Mouse (Mus musculus) lung, postnatal 4 days (tissue): Measurements from ENCODE around the gene Meox1.
A peak's percentile ranks its signal among the peaks of the same experiment; 100 is the strongest.

Experiments used
- DNase-seq, 2 experiments: peaks; one replicate each; pipeline ENCODE4 v3.0.0; 2021

Meox1 gene

DNA sequence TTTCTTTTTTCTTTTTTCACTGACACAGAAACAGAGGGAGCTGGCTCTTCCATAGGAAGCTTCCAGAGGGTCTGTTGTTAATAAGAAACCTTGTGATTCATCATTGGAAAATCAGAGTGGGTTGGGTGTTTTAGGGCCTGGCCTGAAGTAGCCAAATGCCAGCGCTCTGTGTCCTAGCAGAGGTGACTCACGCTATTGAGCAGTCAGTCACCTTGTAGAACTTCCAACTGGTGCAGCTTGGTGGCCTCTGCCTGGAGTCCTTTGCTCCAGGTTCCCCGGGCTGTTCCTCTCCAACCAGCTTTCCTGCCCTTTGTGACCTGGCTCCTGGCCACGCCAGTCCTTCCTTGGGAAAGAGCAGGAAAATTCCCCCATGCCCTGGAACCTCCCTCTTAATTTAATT lies 44.9 kb downstream of the Meox1 start:
- no peak for DNase-seq

DNA sequence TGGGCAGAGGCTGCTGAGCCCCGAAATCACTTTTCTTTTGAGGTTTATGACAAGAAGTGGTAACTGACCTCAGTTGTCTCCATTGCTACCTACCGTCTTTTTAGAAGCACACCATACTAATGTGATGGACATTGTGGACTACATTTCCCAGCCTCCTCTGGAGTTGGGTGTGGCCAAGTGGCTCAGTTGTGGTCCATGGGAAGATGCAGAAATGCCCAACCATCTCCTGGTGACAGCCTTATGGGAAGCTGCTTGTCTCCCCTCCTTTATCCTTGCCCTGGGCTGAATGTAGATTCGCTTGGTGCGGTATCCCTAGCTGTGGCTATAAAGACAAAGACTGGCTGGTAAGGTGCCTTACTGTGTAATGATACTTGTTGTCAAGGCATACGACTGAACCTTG lies 46.7 kb downstream of the Meox1 start:
- no peak for DNase-seq

DNA sequence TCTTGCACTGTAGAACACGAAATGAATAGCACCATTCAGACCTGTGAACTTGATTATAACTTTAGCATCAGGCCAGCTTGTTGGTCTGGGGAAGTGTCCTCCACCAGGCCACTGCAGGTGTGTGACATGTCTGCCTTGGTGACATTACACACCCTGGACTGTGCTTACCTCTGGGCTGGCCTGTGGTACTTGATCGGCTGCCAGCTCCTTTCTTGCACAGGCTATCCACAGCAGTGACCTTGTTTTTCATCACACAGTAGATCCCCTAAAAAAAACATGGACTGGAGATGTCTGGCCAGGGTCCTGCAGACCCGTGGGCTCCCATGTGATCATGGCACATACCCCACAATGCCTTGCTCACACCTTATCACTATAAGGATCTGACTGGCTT lies 51.4 kb downstream of the Meox1 start:
- no peak for DNase-seq

DNA sequence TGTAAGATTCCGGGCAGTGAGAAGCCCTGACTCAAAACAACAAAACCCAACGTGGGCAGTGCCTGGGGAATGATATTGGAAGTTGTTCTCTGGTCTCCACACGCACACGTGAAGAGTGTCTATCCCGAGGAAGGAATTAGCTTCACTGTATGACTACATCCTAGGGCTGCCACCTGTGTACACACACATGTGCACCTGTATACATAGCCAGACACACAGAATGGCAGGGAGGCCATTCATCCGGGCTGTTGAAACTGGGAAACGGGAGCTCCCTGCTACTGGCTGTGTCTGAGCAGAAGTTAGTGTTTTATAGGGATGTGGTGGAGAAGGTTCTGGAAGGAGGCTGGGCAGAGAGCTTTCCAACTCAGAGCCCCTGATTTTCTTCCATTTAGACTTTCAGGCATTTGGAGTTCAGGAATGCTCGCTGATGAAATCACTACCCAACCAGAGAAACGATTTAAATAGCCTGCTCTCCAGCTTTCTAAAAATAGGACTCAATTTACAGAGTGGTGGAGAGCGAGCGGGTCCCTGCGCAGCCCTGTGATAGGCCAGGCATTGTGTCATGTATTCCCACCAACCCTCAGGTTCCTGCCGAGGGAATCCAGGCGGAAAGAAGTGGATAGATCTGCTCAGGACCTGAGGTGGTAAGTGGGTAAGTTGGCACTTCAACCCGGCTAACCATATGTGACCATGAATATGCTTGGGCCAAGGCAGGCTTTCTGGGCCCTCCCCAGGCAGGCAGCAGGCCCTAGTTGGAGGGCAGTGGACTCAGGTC lies 52.0 kb downstream of the Meox1 start:
- peak; percentile 36 to 53 for DNase-seq

DNA sequence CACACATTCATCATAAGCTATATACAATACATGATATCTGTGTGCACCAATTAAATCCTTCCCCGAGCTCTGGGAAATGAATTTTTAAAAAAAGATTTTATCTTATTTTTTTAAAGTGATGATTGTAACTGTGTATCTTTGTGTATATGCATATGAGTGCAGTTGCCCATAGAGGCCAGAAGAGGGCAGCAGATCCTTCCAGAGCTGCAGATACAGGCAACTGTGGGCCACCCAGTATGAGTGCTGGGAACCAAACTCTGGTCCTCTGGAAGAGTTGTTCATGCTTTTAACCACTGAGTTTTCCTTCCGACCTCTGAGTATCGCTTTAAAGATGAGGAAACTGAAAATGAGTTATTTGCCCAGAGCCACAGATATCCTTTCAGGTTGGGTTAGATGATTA lies 53.8 kb downstream of the Meox1 start:
- DNase-seq: no peak

DNA sequence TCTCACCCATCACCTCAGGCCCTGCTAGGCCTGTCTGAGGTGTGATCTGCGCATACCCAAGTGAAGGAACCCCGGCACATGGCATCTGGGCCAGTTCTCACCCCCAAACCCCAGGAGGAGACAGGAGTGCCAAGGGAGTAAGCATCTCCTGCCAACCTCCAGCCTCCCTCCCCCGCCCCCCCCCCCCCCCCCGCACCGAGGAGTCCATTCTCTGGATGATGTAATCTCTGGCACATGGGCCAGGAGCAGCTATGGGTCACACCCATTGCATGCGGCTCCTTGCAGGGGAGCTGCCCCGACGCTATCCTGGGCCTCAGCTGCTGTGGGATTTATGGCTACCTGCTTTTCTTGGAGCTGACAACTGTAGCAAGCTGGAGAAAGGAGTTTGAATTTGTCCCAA lies 54.7 kb downstream of the Meox1 start:
- DNase-seq: peak; percentile 12 to 34

DNA sequence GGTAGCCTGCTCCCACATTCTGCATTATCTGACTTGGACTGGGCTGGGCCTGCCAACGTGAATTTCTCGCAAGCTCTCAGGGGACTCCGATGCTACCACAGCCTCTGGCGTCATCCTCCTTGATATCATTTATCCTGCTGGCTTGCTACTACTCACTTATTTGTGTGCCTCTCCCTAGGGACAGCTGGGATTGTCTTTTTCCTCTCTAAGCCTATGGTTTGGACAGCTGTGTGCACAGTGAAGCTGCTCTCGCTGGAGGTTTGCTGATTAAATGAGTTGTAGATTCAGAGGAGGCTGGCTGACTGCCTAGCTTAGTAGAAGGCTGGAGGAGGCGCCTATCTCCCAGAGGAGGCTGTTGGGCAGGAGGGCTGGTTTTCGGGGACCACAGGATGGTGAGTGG lies 62.2 kb downstream of the Meox1 start:
- no peak for DNase-seq

DNA sequence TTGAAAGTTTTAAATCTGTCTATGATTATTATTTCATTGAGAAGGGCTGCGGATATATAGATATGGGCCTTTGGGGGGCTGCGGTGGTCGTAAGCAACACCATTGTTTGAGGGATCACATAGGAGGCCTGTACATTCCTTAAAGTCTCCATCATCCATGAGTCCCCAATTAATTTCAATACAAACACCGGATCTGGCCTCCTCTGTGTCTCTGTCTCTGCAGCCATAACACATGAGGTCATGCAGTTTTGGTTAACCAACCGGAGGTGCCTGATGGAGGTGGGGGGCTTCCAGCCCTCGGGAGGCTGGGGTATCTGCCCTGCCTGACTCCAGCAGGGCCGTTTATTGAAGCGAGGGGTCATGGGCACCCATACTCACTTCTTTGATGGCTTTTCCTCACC lies 63.6 kb downstream of the Meox1 start:
- peak; percentile 9 to 35 for DNase-seq

DNA sequence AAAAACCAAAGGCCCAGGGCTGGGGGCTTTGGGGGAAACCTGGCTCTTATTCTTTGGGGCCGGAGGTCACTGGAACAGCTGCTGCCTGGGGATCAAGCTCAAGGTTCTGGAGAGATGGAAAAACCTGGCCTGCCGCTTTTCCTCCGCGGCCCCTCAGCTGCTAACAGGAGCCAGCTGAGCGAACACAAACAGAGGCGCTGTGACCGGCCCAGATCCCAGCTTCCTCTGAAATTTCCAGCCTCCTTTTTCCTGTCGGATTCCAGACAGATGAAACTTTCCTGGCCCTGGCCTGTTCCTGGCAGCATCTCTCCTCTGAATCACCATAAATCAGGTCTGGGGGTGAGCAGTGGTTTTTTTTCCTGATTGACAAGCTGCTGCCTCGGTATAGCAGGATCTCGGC lies 64.1 kb downstream of the Meox1 start:
- DNase-seq: peak; percentile 66 to 80

DNA sequence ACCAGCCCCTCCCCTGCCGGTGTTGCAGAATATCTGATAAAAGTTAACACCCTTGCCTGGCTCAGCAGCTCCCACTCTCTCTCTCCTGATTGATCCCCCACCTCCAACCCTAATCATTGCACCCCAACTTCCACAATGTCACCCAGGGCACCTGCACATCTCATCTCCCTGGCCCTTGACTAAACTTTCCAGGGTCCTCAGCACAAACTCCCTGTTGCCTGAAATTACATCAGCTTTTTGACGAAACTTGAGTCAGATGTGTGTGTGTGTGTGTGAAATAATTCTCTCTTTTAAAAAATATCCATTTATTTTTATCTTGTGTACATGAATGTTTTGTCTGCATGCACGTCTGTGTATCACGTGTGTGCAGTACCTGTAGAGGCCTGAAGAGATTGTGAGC lies 65.5 kb downstream of the Meox1 start:
- DNase-seq: no peak
